Comparison of ENCODE assay signal across 27 mouse cellular contexts in the genomic region with DNA sequence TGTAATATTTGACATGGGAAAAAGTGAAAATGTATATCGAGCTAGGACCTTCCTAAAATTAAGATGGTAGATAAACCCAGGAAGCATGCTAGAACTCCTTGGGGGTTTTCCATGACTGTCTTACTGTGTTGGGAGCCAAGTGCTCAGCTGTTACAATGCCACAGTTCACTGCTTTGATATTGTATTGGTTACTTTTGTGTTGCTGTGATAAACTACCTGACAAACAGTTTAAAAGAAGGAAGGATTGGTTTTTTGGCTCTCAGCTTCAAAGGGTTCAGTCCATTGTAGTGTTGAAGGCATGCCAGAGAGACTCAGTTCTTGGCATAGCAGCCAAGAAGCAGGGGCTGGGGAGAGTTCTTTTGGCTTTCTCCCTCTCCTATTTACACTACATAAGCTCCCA.
"Had no signal": no experiment of that assay in that cellular context is flagged by ENCODE, and none has a peak within 500 bp of the region (broad histone marks: within the 10 kb centered on the region; RNA-seq: fewer than 3 reads in every experiment).

No protein-coding gene starts in this region.

- H3K9ac ChIP-seq: embryonic facial prominence, embryonic 12.5 days; embryonic facial prominence, embryonic 13.5 days; embryonic facial prominence, embryonic 15.5 days; forebrain, embryonic 12.5 days; forebrain, embryonic 13.5 days; forebrain, embryonic 15.5 days; forebrain, postnatal 0 days had no signal

- H3K27me3 ChIP-seq: embryonic facial prominence, embryonic 12.5 days; embryonic facial prominence, embryonic 13.5 days; embryonic facial prominence, embryonic 15.5 days; forebrain, embryonic 12.5 days; forebrain, embryonic 13.5 days; forebrain, embryonic 15.5 days had no signal

- H3K4me3 ChIP-seq: embryonic facial prominence, embryonic 10.5 days; embryonic facial prominence, embryonic 12.5 days; embryonic facial prominence, embryonic 13.5 days; embryonic facial prominence, embryonic 15.5 days; erythroblast, embryonic 14.5 days; forebrain, embryonic 10.5 days; forebrain, embryonic 12.5 days; forebrain, embryonic 13.5 days; forebrain, embryonic 15.5 days; gastrocnemius, adult 2 months had no signal

- H3K4me2 ChIP-seq: embryonic facial prominence, embryonic 12.5 days; embryonic facial prominence, embryonic 13.5 days; embryonic facial prominence, embryonic 15.5 days; forebrain, embryonic 12.5 days; forebrain, embryonic 13.5 days; forebrain, embryonic 15.5 days had no signal

- ATAC-seq: forebrain, embryonic 13.5 days; forebrain, embryonic 14.5 days; forebrain, embryonic 15.5 days; forebrain, embryonic 16.5 days; forebrain, postnatal 0 days had no signal

- DNase-seq: cerebellum, adult 2 months; cerebellum, adult 8-10 months; cerebellum, adult 9-10 months; cerebellum, adult 9-11 months; cerebellum, postnatal 10 days; cerebellum, postnatal 14 days; cerebellum, postnatal 25 days; cerebellum, postnatal 36 days; embryo, embryonic 11 days; forebrain, postnatal 0 days; gastrocnemius, adult 2 months; gastrocnemius, postnatal 10 days; gastrocnemius, postnatal 14 days; gastrocnemius, postnatal 25 days; gastrocnemius, postnatal 36 days; heart, adult 18-20 months had no signal

- H3K27ac ChIP-seq: embryonic facial prominence, embryonic 10.5 days; embryonic facial prominence, embryonic 12.5 days; embryonic facial prominence, embryonic 13.5 days; embryonic facial prominence, embryonic 15.5 days; forebrain, embryonic 10.5 days; forebrain, embryonic 12.5 days; forebrain, embryonic 13.5 days; forebrain, embryonic 15.5 days; gastrocnemius, adult 2 months had no signal

- H3K9me3 ChIP-seq: embryonic facial prominence, embryonic 10.5 days; embryonic facial prominence, embryonic 12.5 days; embryonic facial prominence, embryonic 13.5 days; embryonic facial prominence, embryonic 15.5 days; forebrain, embryonic 10.5 days; forebrain, embryonic 12.5 days; forebrain, embryonic 13.5 days; forebrain, embryonic 15.5 days had no signal

- H3K36me3 ChIP-seq: embryonic facial prominence, embryonic 10.5 days; embryonic facial prominence, embryonic 12.5 days; embryonic facial prominence, embryonic 13.5 days; embryonic facial prominence, embryonic 15.5 days; forebrain, embryonic 10.5 days; forebrain, embryonic 12.5 days; forebrain, embryonic 15.5 days had no signal

- H3K4me1 ChIP-seq: embryonic facial prominence, embryonic 10.5 days; embryonic facial prominence, embryonic 12.5 days; embryonic facial prominence, embryonic 13.5 days; embryonic facial prominence, embryonic 15.5 days; forebrain, embryonic 10.5 days; forebrain, embryonic 12.5 days; forebrain, embryonic 13.5 days; forebrain, embryonic 15.5 days had no signal
